Comparison of ENCODE assay signal across 18 mouse cellular contexts in the genomic region with DNA sequence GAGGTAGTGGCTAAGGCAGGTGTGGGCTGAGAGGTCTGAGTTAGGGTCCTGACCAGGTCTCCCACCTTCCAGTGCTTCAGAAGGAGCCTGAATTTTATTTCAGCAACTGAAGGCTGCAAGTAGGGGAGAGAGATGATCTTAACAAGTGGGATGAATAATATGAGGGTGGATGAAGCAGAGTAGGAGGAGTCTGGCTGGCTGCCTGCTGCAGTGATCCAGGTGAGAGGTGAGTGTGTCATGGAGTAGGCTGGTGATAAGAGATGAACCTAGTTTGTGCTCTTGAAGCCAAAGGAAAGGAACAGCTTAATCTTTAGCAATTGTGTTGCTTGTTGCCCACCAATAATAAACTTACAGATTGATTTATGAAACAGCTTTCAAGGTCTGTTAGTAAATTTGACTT.
"Had no signal": no experiment of that assay in that cellular context is flagged by ENCODE, and none has a peak within 500 bp of the region (broad histone marks: within the 10 kb centered on the region; RNA-seq: fewer than 3 reads in every experiment).

No protein-coding gene starts in this region.

- H3K27ac ChIP-seq: liver, embryonic 14.5 days; midbrain, embryonic 10.5 days; midbrain, embryonic 12.5 days; neural tube, embryonic 13.5 days; neural tube, embryonic 15.5 days had no signal

- H3K9me3 ChIP-seq: midbrain, embryonic 10.5 days; midbrain, embryonic 12.5 days; neural tube, embryonic 13.5 days; neural tube, embryonic 15.5 days had no signal

- H3K27me3 ChIP-seq: neural tube, embryonic 15.5 days had no signal

- DNase-seq: lung, embryonic 14.5 days; lung, postnatal 10 days; lung, postnatal 4 days; midbrain, embryonic 14.5 days; retina, postnatal 1 day; right cerebral cortex, adult 18-20 months; right cerebral cortex, postnatal 25 days; right cerebral cortex, postnatal 4 days; thymus, adult 2 months; thymus, postnatal 25 days; thymus, postnatal 4 days had no signal

- H3K4me2 ChIP-seq: lung, embryonic 14.5 days; midbrain, embryonic 12.5 days; neural tube, embryonic 13.5 days; neural tube, embryonic 15.5 days had no signal

- H3K4me3 ChIP-seq: midbrain, embryonic 10.5 days; midbrain, embryonic 12.5 days; myocyte; neural tube, embryonic 13.5 days; neural tube, embryonic 15.5 days had no signal

- H3K9ac ChIP-seq: liver, embryonic 14.5 days; lung, embryonic 14.5 days; midbrain, embryonic 12.5 days; neural tube, embryonic 13.5 days; neural tube, embryonic 15.5 days had no signal

- H3K36me3 ChIP-seq: midbrain, embryonic 10.5 days; midbrain, embryonic 12.5 days; neural tube, embryonic 15.5 days had no signal

- ATAC-seq: midbrain, embryonic 16.5 days had no signal
